Mouse (Mus musculus): Measurements from ENCODE around the gene Inpp5a. TPM values are rescaled to one million over a fixed set of nuclear protein-coding genes. Genes with fewer than 3 reads are reported as not detected.

Inpp5a gene
- total RNA-seq, 2 experiments from 2014 or later, result 4.6 to 4.9 TPM

GRCm38 (mm10) chr7:139585183-139585821, 196.4 kb downstream of the Inpp5a start:
- ATAC-seq (replicated peaks; ENCODE audit: low FRiP score, low TSS enrichment, poor library complexity, severe bottlenecking), result no peak

- ATAC-seq (replicated peaks; ENCODE audit: low FRiP score, low TSS enrichment, poor library complexity, severe bottlenecking), result no peak
Measured at GRCm38 (mm10) chr7:139587919-139588318, 199.0 kb downstream of the Inpp5a start.

- peak; percentile 87 for ATAC-seq (replicated peaks; ENCODE audit: low FRiP score, low TSS enrichment, poor library complexity, severe bottlenecking)
Measured at GRCm38 (mm10) chr7:139590302-139590701, 201.4 kb downstream of the Inpp5a start.

- no peak for ATAC-seq (replicated peaks; ENCODE audit: low FRiP score, low TSS enrichment, poor library complexity, severe bottlenecking)
Measured at GRCm38 (mm10) chr7:139591311-139591710, 202.4 kb downstream of the Inpp5a start.

GRCm38 (mm10) chr7:139595311-139595710, 206.4 kb downstream of the Inpp5a start:
- no peak for ATAC-seq (replicated peaks; ENCODE audit: low FRiP score, low TSS enrichment, poor library complexity, severe bottlenecking)

- no peak for ATAC-seq (replicated peaks; ENCODE audit: low FRiP score, low TSS enrichment, poor library complexity, severe bottlenecking)
Measured at GRCm38 (mm10) chr7:139595862-139596261, 207.0 kb downstream of the Inpp5a start.

- ATAC-seq (replicated peaks; ENCODE audit: low FRiP score, low TSS enrichment, poor library complexity, severe bottlenecking), result no peak
Measured at GRCm38 (mm10) chr7:139610328-139610727, 221.4 kb downstream of the Inpp5a start.

GRCm38 (mm10) chr7:139615767-139616766, 227.2 kb downstream of the Inpp5a start:
- peak; percentile 74 for ATAC-seq (replicated peaks; ENCODE audit: low FRiP score, low TSS enrichment, poor library complexity, severe bottlenecking)

GRCm38 (mm10) chr7:139622568-139622967, 233.7 kb downstream of the Inpp5a start:
- ATAC-seq (replicated peaks; ENCODE audit: low FRiP score, low TSS enrichment, poor library complexity, severe bottlenecking), result no peak

- ATAC-seq (replicated peaks; ENCODE audit: low FRiP score, low TSS enrichment, poor library complexity, severe bottlenecking), result no peak
Measured at GRCm38 (mm10) chr7:139625156-139625555, 236.2 kb downstream of the Inpp5a start.

Other genes with a start within 250 kb of the Inpp5a start
- gene Lrrc27, start 176.1 kb upstream of the Inpp5a start, total RNA-seq (2014; fragmentation: Nextera tagmentation), result 2.4 TPM in 1 of 2 replicates, not detected in the other
- gene Lrrc27, start 176.1 kb upstream of the Inpp5a start, total RNA-seq (2017), result 0.56 and 1.4 TPM in 2 replicates
- not detected in 2 replicates for gene Stk32c, start 175.8 kb upstream of the Inpp5a start, total RNA-seq (2014; fragmentation: Nextera tagmentation)
- gene Stk32c, start 175.8 kb upstream of the Inpp5a start, total RNA-seq (2017), result 0.88 TPM in 1 of 2 replicates, not detected in the other
- 1.4 and 2.4 TPM in 2 replicates for gene Pwwp2b, start 140.6 kb upstream of the Inpp5a start, total RNA-seq (2014; fragmentation: Nextera tagmentation)
- gene Pwwp2b, start 140.6 kb upstream of the Inpp5a start, total RNA-seq (2017), result 1.1 and 2.1 TPM in 2 replicates
- not detected in 2 replicates for gene Nkx6-2, start 193.7 kb downstream of the Inpp5a start, total RNA-seq (2014; fragmentation: Nextera tagmentation)
- not detected in 2 replicates for gene Nkx6-2, start 193.7 kb downstream of the Inpp5a start, total RNA-seq (2017)